Mouse (Mus musculus): ENCODE measurements around the gene Plekhm3.

DNA sequence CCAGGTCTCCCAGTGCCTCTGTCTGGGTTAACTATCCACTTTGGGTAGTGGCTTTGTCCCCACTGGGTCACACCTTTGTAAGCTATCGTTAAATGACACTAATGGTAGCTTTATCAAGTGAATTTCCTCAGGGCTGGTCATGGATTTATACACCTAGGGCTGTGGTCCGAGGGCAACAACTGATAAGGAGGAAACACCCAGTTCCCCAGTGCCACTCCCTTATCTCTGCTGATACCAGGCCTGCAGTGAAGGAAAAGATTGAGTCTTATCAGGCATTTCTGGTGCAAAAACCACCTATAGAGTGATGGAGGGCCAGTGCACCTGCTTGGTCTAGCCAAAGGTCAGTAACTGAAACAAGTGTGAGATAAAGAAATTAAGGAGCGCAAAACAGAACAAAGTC lies 159.0 kb downstream of the Plekhm3 start:
- TF ChIP-seq POLR2A (IDR thresholded peaks at IDR 0.05; ENCODE audit: borderline replicate concordance, extremely low read depth, low read depth, low read length) (no peak), CTCF (IDR thresholded peaks at IDR 0.05; ENCODE audit: insufficient read depth, low read length) (no peak)

All from lung, adult 2 months (tissue).